Mouse (Mus musculus): ENCODE measurements around the gene Xcr1.

Gene Xcr1

DNA sequence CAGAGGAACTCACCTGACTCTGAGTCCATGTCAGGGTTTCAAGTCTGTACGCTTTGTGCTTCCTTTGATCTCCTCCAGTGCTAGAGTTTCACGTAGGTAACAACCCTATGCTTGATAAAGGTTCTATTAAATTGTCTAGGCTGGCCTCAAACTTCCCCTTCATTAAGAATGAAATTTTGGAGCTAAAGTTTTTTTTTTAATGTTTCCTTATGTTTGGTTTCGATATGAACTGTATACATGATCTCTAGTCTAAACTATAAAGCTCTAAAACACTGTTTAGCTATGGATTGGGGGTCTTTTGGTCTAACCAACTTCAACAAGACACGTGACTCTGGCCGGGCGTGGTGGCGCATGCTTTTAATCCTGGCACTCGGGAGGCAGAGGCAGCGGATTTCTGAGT lies at the start of gene Xcr1:
Gene Xcr1, minus strand, starts transcription at position 101 of the 400 bp plus-strand sequence.
- in situ Hi-C loops (cut with MboI, MseI), result loop anchor here in 1 of 2 experiments (25.0 kb wide), 1 partner anchor 850 kb away; the partner anchor contains the start of gene Tmem42

DNA sequence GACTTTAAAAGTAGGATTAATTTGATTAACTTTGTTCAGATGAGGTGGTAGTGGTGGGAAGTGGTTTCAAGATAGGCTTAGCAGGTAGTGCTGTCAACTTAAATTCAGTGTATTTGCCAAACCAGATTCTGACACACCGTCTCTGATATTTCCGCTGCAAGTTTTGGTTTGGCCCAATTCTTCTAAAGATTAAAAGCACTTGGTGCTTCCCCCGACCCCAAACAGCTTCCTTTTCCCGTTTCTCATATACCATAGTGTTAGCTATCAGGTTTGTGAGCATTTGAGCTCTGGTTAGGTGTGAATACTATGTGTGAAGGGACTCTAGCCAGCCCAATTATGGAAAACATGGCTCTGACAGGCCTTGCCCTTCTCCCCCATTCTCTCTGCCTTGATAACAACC lies 10.2 kb upstream of the Xcr1 start:
- in situ Hi-C loops (cut with MboI, MseI), result loop anchor here (5.0 to 25.0 kb wide), 3 partner anchors 50 to 860 kb away; partner anchors contain the start of gene Tmem42 (in 1 of the 2)

DNA sequence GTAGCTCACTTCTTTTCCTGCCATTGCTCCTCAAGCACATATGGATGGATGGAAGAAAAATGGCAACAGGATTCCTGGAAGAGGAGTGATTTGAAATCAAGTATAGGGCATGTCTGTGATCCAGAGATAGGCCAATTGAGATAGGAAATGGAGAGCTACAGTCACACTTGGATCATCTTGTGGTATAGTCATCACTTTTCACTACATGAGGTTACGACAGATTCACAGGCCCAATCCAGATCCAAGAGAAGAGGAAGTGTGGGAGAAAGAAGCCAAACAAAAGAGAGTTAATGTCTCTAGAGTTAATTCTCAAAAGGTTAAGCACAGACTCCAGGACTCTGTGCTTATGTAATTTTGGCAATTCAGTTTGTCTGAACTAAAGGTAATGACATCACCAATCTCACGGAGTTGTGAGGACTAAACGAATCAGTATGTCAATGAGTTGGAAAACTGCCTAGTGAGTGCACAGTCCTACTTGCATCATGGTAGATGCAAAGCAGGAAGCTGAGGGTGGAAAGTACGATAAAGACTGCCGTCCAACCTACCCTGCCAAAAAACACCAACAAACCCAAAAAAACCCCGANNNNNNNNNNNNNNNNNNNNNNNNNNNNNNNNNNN lies 7.4 kb upstream of the Xcr1 start:
- in situ Hi-C loops (cut with MboI, MseI), result loop anchor here (5.0 to 25.0 kb wide), 3 partner anchors 58 to 857 kb away; partner anchors contain the start of gene Tmem42 (in 1 of the 2)

DNA sequence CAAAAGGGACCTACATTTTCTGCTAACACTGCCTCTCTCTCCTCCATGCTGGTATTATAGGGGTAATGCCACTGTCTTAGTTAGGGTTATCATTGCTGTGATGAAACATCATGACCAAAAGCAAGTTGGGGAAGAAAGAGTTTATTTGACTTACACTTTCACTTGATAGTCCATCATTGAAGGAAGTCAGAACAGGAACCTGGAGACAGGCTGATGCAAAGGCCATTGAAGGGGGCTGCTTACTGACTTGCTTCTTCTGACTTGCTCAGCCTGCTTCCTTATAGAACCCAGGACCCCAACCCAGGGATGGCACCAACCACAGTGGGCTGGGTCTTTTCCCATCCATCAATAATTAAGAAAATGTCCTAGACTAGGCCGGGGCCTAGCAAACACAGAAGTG lies 1.8 kb upstream of the Xcr1 start:
- in situ Hi-C loops (cut with MboI, MseI), result loop anchor here in 1 of 2 experiments (25.0 kb wide), 1 partner anchor 851 kb away; the partner anchor contains the start of gene Tmem42

DNA sequence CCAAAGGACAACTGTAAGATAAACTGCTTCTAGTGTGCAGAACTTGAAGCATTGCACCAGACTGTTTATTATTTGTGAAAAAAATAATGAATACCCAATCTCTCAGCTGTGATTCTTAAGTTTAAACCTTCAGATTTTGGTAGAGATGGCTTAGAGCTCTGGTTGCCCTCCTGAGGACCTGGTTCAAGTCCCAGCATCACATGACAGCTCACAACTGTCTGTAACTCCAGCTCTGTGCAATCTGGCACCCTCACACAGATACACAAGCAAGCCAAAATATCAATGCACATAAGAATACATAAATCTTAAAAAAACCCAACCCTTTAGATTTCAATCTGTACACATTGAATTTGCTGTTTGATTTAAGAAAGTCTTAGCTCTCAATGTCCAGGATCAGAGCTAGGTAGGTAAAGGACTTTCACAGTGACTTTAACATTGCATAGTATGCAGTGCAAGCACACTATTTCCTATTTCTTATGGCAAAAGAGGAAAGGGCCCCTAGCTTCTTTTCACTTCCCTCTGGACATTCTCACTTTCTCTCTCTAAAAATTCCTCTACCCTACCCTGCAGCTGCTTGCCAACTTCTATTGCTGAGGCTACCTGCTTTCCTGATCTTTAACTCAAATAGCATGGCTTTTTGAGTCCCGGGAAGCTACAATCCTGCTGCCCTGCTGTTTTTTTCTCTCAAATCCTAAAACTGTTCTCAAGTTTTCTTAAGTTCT lies 1.2 kb upstream of the Xcr1 start:
- in situ Hi-C loops (cut with MboI, MseI), result loop anchor here in 1 of 2 experiments (25.0 kb wide), 1 partner anchor 851 kb away; the partner anchor contains the start of gene Tmem42

DNA sequence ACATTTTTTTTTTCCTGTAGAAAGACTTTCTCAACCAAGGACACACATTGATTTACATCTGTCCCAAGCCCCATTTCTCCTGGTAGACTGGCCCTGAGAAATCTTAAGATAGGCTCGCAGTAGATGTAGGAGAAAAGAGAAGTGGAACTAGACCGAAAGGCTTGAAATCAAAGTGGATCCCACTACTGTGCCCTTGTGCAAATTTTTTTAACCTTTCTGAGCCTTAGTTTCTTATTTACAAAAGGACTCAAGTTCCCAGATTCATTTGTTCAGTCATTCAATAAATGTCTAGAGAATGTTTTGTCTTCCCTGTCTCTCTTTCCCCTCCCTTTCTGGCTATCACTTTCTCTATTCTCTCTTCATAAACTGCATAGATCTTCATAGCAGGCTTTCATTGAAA lies 5.0 kb downstream of the Xcr1 start:
- in situ Hi-C loops (cut with MboI, MseI), result loop anchor here (10.0 to 25.0 kb wide), 2 partner anchors 278 to 845 kb away; partner anchors contain the start of gene Tmem42 (in 1 of the 2)

DNA sequence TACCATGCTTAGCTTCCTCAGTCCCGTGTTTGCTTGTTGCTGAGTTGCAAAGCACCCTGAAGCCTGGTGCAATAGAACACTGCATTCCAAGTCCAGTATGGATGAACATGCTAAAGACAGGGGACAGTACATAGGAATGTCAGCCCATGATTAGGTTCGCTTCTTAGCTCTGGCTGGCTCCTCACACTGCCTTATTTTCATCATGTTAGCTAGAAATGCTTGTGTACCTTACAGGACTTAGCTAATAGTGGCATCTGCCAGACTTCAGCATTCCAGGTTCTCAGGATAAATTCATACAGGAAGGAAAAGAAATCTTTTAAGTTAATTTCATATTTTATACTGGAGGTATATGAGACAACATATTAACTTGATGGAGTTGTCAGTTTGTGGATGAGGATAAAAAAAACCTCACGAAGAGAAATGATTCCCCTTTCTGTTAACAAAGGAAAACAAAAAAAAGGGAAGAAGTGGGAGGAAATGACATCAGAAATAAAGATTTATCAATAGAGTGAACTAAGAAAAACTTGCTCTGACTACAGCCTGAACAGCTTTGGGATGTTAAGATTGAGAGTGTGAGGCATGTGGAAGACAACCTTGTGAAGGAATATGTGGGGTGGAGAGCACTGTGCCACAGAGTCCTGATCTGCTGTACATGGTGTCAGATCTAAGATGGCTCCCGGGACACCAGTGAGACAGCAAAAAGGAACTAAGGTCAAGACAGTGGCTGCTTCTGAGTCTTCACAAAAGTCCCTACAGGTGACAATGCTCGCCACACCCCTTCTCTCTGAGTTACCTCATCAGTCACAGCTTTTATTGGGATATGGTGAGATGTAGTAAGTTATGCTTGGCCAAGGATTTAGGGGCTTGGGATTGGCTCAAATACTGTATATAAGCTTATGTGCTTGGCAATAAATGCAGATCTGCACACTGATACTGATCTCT lies 9.1 kb downstream of the Xcr1 start:
- in situ Hi-C loops (cut with MboI, MseI), result loop anchor here (5.0 to 25.0 kb wide), 3 partner anchors 70 to 840 kb away; partner anchors contain the start of gene Tmem42 (in 1 of the 2)

DNA sequence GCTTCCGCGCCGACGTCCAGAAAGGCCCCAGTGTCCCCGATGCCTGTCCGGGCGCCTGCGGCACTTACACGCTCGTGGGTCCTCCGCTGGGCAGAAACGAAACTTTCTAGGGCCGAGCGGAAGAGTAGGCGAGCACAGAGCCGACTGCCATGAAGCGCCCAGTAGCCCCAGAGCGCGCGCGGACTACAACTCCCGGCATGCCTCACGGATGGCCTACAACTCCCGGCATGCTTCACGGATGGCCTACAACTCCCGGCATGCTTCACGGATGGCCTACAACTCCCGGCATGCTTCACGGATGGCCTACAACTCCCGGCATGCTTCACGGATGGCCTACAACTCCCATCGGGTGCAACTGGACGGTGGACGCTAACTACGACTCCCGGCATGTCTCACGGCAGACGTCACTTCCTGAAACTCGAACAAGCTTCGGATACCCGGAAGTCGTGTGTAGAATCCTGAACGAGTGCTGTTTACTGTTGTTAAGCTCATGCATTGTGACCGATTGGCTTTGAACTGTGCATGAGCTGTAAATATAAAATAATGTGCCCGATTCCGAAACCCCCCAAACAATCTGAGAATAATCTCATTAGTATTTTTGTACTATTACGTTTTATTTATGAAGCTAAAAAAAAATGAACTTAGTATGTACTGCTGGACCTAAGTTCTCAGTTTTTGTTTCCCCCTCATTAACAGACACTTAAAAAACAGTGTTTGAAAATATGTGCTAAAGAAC lies 9.9 kb downstream of the Xcr1 start, which contains the start of gene Fyco1:
Gene Fyco1, minus strand, starts transcription at position 187 of the 736 bp plus-strand sequence.
- in situ Hi-C loops (cut with MboI, MseI), result loop anchor here (5.0 to 25.0 kb wide), 3 partner anchors 70 to 840 kb away; partner anchors contain the start of gene Tmem42 (in 1 of the 2)

DNA sequence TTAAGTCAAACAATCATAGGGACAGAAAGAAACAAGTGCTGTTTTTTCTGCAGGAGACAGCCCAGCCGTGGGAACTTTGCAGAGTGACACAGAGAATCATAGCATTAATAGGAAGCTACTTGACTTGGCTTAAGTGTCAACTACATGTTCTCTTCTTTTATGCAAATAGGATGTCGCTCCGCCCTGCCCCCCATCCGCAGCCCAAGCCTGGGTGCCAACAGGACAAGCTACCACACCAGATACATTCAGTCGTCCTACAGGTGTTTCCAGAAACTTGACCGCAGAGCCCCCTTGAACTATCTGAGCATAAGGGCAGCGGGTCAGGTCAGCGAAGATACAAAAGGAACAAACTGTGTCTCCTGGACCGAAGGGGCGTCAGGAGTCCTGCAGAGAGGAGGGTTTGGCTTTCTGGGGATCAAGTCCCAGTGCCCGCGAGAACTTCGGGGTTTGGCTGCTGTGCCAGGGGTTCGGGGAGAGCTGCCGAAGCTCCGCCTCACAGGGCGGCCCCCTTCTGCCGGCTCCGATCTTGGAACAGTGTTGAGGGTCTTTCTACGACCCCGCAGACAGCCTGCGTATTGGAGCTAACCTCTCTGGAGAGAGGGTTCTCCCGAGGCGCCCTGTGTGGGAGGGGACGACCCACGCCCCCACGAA lies 10.6 kb downstream of the Xcr1 start:
- in situ Hi-C loops (cut with MboI, MseI), result loop anchor here (5.0 to 25.0 kb wide), 3 partner anchors 71 to 839 kb away; partner anchors contain the start of gene Tmem42 (in 1 of the 2)

DNA sequence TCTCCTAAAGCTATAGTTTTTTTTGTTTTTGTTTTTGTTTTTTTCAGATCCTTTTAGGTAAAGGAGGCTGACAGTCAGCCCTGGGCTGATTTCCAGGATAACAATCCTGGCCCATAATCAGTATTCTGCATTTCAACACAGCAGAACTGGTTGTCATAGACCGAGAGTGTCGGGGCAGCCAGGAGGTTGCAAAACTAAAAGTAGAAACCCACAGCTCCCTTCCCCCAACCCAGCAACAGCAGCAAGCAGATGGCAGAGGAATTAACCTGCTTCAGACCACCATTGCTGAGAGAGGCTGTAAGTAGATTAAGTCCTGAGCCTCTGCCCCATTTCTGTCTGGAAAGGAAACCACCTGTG lies 11.1 kb downstream of the Xcr1 start:
- in situ Hi-C loops (cut with MboI, MseI), result loop anchor here (5.0 to 25.0 kb wide), 3 partner anchors 72 to 838 kb away; partner anchors contain the start of gene Tmem42 (in 1 of the 2)

DNA sequence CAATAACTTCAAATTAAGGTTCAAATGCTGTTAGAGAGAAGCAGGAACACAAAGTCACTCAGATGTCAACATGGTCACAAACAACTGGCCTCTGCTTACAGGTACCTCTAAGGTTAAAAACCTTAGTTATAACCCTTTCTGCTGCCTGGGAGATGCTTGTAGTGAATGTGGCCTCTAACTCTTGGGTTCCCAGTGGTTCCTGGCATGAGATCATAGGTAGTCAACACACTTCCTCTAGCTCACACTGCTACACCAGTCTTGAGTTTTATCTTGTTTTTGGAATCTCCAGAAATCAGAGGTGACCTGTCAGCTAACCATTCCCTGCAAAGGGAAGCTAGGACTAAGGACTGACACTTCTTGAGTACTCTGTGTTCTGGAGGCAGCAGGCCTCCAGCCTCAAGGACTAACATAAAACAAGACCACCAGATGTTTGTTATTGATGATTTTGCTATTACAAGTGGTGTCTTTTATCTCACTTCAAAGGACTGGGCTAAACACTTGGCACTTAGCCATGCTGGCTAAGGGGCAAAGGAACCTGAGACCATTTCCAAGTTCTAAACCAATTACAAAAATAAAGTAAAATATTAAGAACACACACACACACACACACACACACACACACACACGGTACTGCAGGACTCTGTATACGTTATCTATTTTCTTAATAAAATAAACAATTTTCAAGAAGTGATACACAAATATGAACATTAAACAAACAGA lies 11.7 kb downstream of the Xcr1 start:
- in situ Hi-C loops (cut with MboI, MseI), result loop anchor here (5.0 to 25.0 kb wide), 3 partner anchors 72 to 838 kb away; partner anchors contain the start of gene Tmem42 (in 1 of the 2)

DNA sequence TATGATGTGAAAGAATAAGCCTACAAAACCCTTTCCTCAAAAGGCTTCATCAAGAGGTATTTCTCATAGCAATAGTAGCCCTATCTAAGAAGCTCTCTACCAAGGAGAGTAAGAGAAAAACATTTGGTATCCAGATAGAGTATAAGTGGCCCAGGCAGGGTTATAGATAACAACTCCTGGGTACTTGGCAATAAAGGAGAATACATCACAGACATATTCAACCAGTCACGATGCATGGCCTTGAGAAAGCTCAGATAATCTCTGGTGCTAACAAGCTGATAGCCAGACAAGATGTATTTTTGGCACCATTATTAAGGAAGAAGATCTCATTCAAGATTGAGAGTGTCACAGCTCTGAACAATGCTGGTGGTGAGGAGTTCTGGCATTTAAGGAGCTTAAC lies 15.3 kb downstream of the Xcr1 start:
- in situ Hi-C loops (cut with MboI, MseI), result no loop called here

DNA sequence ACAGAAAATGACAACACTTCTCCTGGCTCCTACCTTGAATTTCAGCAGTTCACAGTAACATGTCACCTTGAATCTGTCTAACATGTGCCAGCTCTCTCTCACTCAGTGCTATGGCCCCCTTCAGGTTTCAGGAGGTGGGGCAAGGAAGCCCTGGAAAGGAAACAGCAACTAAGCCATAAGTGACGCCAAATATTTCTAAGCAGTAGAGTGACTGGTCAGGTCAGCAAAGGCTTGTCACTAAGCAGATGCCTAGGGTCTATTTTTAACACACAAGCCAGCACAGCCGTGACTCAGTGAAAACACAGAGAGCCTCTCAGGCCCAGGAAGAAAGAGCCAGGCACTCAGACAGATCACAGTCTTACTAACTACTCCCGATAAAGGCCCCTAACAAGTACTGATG lies 16.7 kb downstream of the Xcr1 start:
- in situ Hi-C loops (cut with MboI, MseI), result no loop called here

DNA sequence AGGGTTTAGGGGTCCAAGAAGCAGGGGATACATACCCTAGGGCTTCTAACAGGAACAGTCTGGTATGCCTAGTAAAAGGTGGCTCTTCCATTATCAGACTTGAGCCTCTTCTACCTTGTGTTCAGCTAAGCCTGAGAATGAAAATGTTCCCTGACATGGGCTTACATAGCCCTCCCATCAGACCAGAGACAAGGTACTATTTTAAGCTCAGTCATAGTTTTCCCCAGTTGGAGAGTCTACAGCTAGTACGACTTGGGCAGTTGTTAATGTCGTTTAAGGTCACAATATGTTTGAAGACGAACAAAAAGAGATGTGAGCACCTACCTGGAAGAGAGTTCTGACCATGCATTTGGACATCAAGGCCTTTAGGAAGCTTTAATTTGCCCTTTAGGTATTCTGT lies 17.4 kb downstream of the Xcr1 start:
- in situ Hi-C loops (cut with MboI, MseI), result no loop called here

DNA sequence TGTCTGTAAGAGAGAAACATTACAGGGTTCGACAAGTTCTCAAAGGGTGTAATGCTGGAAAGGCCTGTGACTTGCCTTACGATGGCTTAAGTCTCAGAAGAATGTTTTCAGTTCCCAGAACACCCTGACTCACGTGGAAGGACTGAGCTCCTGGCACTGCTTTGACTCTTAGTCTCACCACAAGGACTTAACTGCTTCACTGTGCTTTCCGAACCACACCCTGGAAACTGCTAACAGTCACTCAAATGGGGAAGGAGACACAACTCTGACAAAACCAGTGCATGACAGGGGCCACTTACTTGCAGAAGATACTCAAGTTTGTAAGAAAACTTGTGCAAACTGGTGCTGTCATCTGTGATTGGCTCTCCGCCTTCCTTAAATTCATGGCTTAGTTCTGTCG lies 21.6 kb downstream of the Xcr1 start:
- in situ Hi-C loops (cut with MboI, MseI), result no loop called here

DNA sequence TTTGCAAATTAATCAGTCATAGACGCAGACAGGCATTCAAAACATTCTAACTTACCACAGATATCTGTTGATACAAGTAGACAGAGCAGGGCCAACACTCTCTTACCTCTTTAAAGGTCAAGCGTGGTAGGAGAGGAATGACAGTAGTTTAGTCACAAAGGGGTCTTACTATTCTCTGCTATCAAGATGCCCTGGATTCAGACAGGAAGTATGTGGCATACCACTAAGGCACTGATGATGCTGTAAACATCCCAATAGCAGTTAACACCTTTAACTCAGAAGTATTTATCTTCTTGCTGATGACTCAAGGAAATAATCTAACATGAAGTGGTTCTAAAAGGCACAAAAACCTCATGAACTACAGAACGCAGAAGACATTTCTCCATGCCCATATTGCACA lies 26.0 kb downstream of the Xcr1 start:
- in situ Hi-C loops (cut with MboI, MseI), result loop anchor here in 1 of 2 experiments (10.0 kb wide), 1 partner anchor 229 kb away; no protein-coding TSS in a partner anchor

DNA sequence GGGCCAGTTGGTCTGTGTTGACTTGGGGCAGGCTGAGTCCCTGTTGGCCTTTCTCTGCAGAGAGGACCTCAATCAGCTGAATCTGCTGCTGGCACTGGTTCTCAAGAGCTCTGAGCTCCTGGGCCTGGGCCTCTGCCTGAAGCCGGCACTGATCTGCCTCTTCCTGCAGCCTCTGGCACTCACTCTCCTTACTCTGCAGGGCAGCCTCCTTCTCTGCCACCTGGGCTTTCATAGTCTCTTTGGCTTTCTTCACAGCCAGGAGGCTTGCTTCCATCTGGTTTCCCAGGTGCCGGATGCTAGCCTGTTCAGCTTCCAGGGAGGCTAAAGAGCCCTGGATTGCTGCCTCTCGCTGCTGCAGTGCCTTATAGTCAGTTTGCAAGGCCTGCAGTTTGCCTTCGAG lies 32.9 kb downstream of the Xcr1 start:
- in situ Hi-C loops (cut with MboI, MseI), result no loop called here

DNA sequence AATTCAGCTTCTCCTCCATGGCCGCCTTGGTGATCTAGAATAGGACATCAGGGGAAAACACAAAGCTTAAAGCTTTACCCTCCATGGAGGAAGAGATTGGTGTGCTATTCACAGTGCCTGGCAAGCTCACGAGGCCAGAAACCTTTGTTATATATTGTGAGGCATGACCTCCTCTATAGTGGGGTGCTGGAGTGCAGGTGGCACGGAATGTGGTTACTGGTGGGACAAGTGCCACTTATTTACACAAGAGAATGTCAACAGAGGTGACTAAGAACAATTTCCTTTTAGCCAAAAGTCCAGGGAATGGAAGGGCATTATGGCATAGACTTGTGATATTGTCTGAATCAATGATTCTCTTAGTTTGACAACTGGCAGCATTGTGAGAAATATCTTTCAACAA lies 35.2 kb downstream of the Xcr1 start:
- in situ Hi-C loops (cut with MboI, MseI), result no loop called here

DNA sequence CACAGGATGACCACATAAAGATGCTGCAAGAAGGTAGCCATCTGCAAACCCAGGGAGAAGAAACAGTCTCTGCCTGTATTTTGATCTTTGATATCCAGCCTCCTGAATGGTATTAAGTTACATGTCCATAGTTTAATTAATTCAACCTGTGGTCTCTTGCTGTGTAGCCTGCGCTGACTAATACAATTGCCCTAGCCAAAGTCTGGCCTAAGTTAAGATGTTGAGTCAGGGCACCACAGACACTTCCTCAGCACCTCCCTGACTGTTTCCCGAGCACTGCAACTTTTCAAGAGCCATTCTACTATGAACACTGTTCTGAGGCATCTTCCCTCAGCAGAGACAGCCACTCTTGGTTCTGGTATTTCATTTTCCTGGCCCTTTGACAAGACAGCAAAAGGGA lies 43.2 kb downstream of the Xcr1 start:
- in situ Hi-C loops (cut with MboI, MseI), result no loop called here

Data from T-helper 17 cell (primary cell).